Mouse (Mus musculus) brain, embryonic 14.5 days (tissue): ENCODE data around the gene Irak1.

ENCODE experiments used
- CTCF ChIP-seq: fragments of 200-500 bp; IDR thresholded peaks from 2 replicates; pipeline ENCODE4 v1.5.1; 2012; ENCODE audit warnings: inconsistent platforms, mild to moderate bottlenecking, moderate library complexity, borderline replicate concordance; ENCODE audit not compliant: insufficient read depth, insufficient read length; ENCODE audit errors: extremely low read depth
- POLR2A ChIP-seq: fragments of 200-500 bp; IDR thresholded peaks from 2 replicates; pipeline ENCODE4 v1.6.1; 2012; ENCODE audit warnings: mild to moderate bottlenecking, inconsistent platforms, borderline replicate concordance; ENCODE audit not compliant: poor library complexity, insufficient read depth, insufficient read length, severe bottlenecking; ENCODE audit errors: extremely low read depth

GRCm38 (mm10) chrX:73969167-73969566 lies 54.6 kb downstream of the Irak1 start:
- no peak for TF ChIP-seq POLR2A
- no peak for TF ChIP-seq CTCF
